In the genomic region with DNA sequence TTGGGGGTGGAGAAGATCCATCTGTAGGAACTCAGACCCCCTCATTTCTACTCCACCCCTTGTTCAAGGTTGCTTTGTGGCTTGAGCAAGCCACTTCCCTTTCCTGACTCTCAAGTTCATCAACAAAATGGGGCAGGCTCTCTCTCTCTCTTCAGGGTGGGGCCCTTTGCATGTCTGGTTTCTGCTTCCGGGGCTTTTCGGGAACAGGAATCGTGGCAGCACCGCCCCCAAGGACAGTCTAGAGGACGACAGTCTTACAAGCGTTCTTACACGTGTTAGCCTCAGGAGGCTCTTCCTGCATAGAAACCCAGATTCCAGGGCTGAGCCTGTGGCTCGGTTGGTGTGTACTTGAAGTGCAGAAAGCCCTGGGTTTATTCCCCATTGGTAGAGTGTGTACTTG, we compare ENCODE assay signal across 12 mouse cellular contexts. TPM values are rescaled to one million over a fixed set of nuclear protein-coding genes. Genes with fewer than 3 reads are reported as not detected.
A peak's percentile ranks its signal among the peaks of the same experiment; 100 is the strongest.
DNase-seq lines count a peak whose midpoint lies in the region; ATAC-seq and TF ChIP-seq lines count a peak whose summit lies in the region.
"Had no signal": no experiment of that assay in that cellular context is flagged by ENCODE, and none has a peak within 500 bp of the region (broad histone marks: within the 10 kb centered on the region; RNA-seq: fewer than 3 reads in every experiment).

No protein-coding gene starts in this region.

- no peak for TF ChIP-seq RAD21 in CH12.LX (IDR thresholded peaks at IDR 0.05; ENCODE audit: low read depth, low read length)

- H3K4me2 ChIP-seq in CH12.LX (ENCODE audit: insufficient read depth, low read depth, poor library complexity, severe bottlenecking): no peak overlapping the region
- no peak overlapping the region for H3K4me2 ChIP-seq in intestine, embryonic 16.5 days (ENCODE audit: low read depth, low read length)
- H3K4me2 ChIP-seq: embryonic facial prominence, embryonic 12.5 days; stomach, embryonic 15.5 days had no signal

- H3K9ac ChIP-seq in CH12.LX (ENCODE audit: insufficient read depth, low read depth): no peak overlapping the region
- H3K9ac ChIP-seq in intestine, embryonic 16.5 days (ENCODE audit: low read depth, low read length): no peak overlapping the region
- H3K9ac ChIP-seq: embryonic facial prominence, embryonic 12.5 days; stomach, embryonic 15.5 days had no signal

- TF ChIP-seq EP300 in CH12.LX (IDR thresholded peaks at IDR 0.05; ENCODE audit: low read length): no peak

- no peak overlapping the region for H3K4me3 ChIP-seq in CH12.LX (replicated peaks in 1 of 3; ENCODE audit: low read depth in 2 of 3, low read length in 2 of 3, poor library complexity in 1 of 3)
- H3K4me3 ChIP-seq in intestine, embryonic 16.5 days (ENCODE audit: low read length): no peak overlapping the region
- H3K4me3 ChIP-seq: embryonic facial prominence, embryonic 12.5 days; myocyte; stomach, embryonic 15.5 days had no signal

- peaks cover 52 to 92% of the 10 kb centered on the region in 2 experiments for H3K4me1 ChIP-seq in CH12.LX (ENCODE audit: control insufficient read depth in 1 of 2, insufficient read depth in 2 of 2)
- peaks cover 46% of the 10 kb centered on the region for H3K4me1 ChIP-seq in intestine, embryonic 16.5 days (ENCODE audit: control insufficient read depth, insufficient read depth, low read length)

- no peaks in the 10 kb centered on the region for H3K27me3 ChIP-seq in CH12.LX (replicated peaks)
- H3K27me3 ChIP-seq in intestine, embryonic 16.5 days (replicated peaks; ENCODE audit: control insufficient read depth, insufficient read depth, low read length): no peaks in the 10 kb centered on the region
- H3K27me3 ChIP-seq: embryonic facial prominence, embryonic 12.5 days; stomach, embryonic 15.5 days had no signal

- dilution Hi-C loops in CH12.LX (cut with MboI; ENCODE audit: extremely low pct_ligation_motif_present, extremely low pct_unique_long_range_greater_than_20kb, low sequenced_read_pairs): no loop called here

- in situ Hi-C loops in CH12.LX (cut with MboI; ENCODE audit: low pct_ligation_motif_present, low pct_unique_long_range_greater_than_20kb, low sequenced_read_pairs): no loop called here

- H3K79me2 ChIP-seq in CH12.LX (replicated peaks; ENCODE audit: control insufficient read depth, extremely low read depth, insufficient read depth, poor library complexity, severe bottlenecking): no peaks in the 10 kb centered on the region

- TF ChIP-seq POLR2A in CH12.LX (IDR thresholded peaks at IDR 0.05; ENCODE audit: low read depth, low read length): no peak

- H3K27ac ChIP-seq in CH12.LX (ENCODE audit: insufficient read depth, low read depth): peak overlapping the region; percentile 19; the same call in 1 of the 2 replicates
- no peak overlapping the region for H3K27ac ChIP-seq in intestine, embryonic 16.5 days (ENCODE audit: low read length)
- H3K27ac ChIP-seq: embryonic facial prominence, embryonic 12.5 days; stomach, embryonic 15.5 days had no signal

- peaks cover 16 to 29% of the 10 kb centered on the region in 2 experiments for H3K36me3 ChIP-seq in CH12.LX (replicated peaks in 1 of 2; ENCODE audit: control insufficient read depth in 1 of 2, insufficient read depth in 1 of 2, low read length in 1 of 2)
- H3K36me3 ChIP-seq in intestine, embryonic 16.5 days (ENCODE audit: control insufficient read depth, insufficient read depth, low read length): no peaks in the 10 kb centered on the region
- H3K36me3 ChIP-seq: embryonic facial prominence, embryonic 12.5 days; stomach, embryonic 15.5 days had no signal

- H3K9me3 ChIP-seq in CH12.LX (replicated peaks; ENCODE audit: low read length): no peaks in the 10 kb centered on the region
- no peaks in the 10 kb centered on the region for H3K9me3 ChIP-seq in intestine, embryonic 16.5 days (ENCODE audit: control insufficient read depth, low read length)
- H3K9me3 ChIP-seq: embryonic facial prominence, embryonic 12.5 days; stomach, embryonic 15.5 days had no signal

- 71% methylated on average over 8 of the region's 8 CpGs for WGBS in intestine, embryonic 16.5 days

- no peak for TF ChIP-seq CTCF in CH12.LX (conservative IDR thresholded peaks at IDR 0.05 in 1 of 2, IDR thresholded peaks at IDR 0.05 in 1 of 2; ENCODE audit: low read depth in 2 of 2, low read length in 2 of 2)

- DNase-seq in B cell, adult 2 months: peak; percentile 72 to 81
- DNase-seq in CH12.LX (ENCODE audit: extremely low read depth) (no peak), liver (peak; percentile 59)
- DNase-seq in adrenal gland, postnatal 14 days: no peak
- no peak for DNase-seq in cerebellum, adult 11 months
- DNase-seq: gastrocnemius, postnatal 14 days; kidney, adult 2 months had no signal

- peak; percentile 77 for ATAC-seq in neutrophil, adult 5-6 weeks (ENCODE audit: extremely low read depth, insufficient number of reproducible peaks, low FRiP score, poor library complexity, severe bottlenecking)
- no peak for ATAC-seq in intestine, embryonic 16.5 days

TF ChIP-seq in CH12.LX, 34 proteins besides CTCF, POLR2A, EP300 and RAD21:
- TF ChIP-seq BHLHE40 (IDR thresholded peaks at IDR 0.05; ENCODE audit: low read depth, low read length) (no peak), CHD2 (IDR thresholded peaks at IDR 0.05; ENCODE audit: low read length) (no peak), USF2 (conservative IDR thresholded peaks at IDR 0.05; ENCODE audit: low read depth, low read length) (no peak), SMC3 (IDR thresholded peaks at IDR 0.05; ENCODE audit: low read depth, low read length) (no peak), JUND (conservative IDR thresholded peaks at IDR 0.05; ENCODE audit: low read depth, low read length) (no peak), ELF1 (IDR thresholded peaks at IDR 0.05; ENCODE audit: low read depth, low read length) (no peak), PAX5 (IDR thresholded peaks at IDR 0.05; ENCODE audit: low read length) (no peak), CHD1 (IDR thresholded peaks at IDR 0.05; ENCODE audit: low read depth, low read length) (no peak), SIN3A (IDR thresholded peaks at IDR 0.05; ENCODE audit: low read length) (no peak)

RNA-seq across cellular contexts. Expression of a gene that starts 11.6 kb away (rescaled TPM):
- total RNA-seq in CH12.LX (2012; rRNA removed) (151 and 153 TPM in 2 replicates), CH12.LX (2014; rRNA removed) (104 and 128 TPM in 2 replicates)
- polyA plus RNA-seq in CH12.LX (2012; ENCODE audit: insufficient read length, low read depth): 289 and 362 TPM in 2 replicates
- 471 and 477 TPM in 2 replicates for total RNA-seq in neutrophil, adult 5-6 weeks (2017)
- 79.0 and 117 TPM in 2 replicates for total RNA-seq in adrenal gland, postnatal 14 days (2021)
- 428 and 452 TPM in 2 replicates for polyA plus RNA-seq in intestine, embryonic 16.5 days (2015; fragmentation: Nextera tagmentation; extraction: Ambion mirVana)

RNA-seq across cellular contexts. Expression of a gene that starts 14.6 kb away (rescaled TPM):
- total RNA-seq in CH12.LX (2012; rRNA removed) (12.3 and 18.8 TPM in 2 replicates), CH12.LX (2014; rRNA removed) (6.0 and 6.6 TPM in 2 replicates)
- polyA plus RNA-seq in CH12.LX (2012; ENCODE audit: insufficient read length, low read depth): 35.9 and 38.8 TPM in 2 replicates
- total RNA-seq in neutrophil, adult 5-6 weeks (2017): 15.0 and 22.1 TPM in 2 replicates
- total RNA-seq in adrenal gland, postnatal 14 days (2021): 6.2 and 8.4 TPM in 2 replicates
- 4.3 and 5.6 TPM in 2 replicates for polyA plus RNA-seq in intestine, embryonic 16.5 days (2015; fragmentation: Nextera tagmentation; extraction: Ambion mirVana)

RNA-seq across cellular contexts. Expression of a gene that starts 22.1 kb away (rescaled TPM):
- total RNA-seq in CH12.LX (2012; rRNA removed) (2,306 and 3,109 TPM in 2 replicates), CH12.LX (2014; rRNA removed) (4,323 and 5,448 TPM in 2 replicates)
- 1,849 and 1,886 TPM in 2 replicates for polyA plus RNA-seq in CH12.LX (2012; ENCODE audit: insufficient read length, low read depth)
- total RNA-seq in neutrophil, adult 5-6 weeks (2017): 2,308 and 2,325 TPM in 2 replicates
- 9.3 and 78.8 TPM in 2 replicates for total RNA-seq in adrenal gland, postnatal 14 days (2021)
- 27.8 and 28.4 TPM in 2 replicates for polyA plus RNA-seq in intestine, embryonic 16.5 days (2015; fragmentation: Nextera tagmentation; extraction: Ambion mirVana)
- polyA plus RNA-seq: myocyte had no signal

RNA-seq across cellular contexts. Expression of a gene that starts 56.4 kb away (rescaled TPM):
- 9.2 and 10.6 TPM in 2 replicates for total RNA-seq in CH12.LX (2012; rRNA removed)
- 3.0 and 3.6 TPM in 2 replicates for total RNA-seq in CH12.LX (2014; rRNA removed)
- 15.6 and 15.9 TPM in 2 replicates for polyA plus RNA-seq in CH12.LX (2012; ENCODE audit: insufficient read length, low read depth)
- total RNA-seq in neutrophil, adult 5-6 weeks (2017): 4.2 and 7.4 TPM in 2 replicates
- total RNA-seq in adrenal gland, postnatal 14 days (2021): not detected in 2 replicates
- polyA plus RNA-seq in intestine, embryonic 16.5 days (2015; fragmentation: Nextera tagmentation; extraction: Ambion mirVana): 22.3 and 22.9 TPM in 2 replicates
- total RNA-seq: gastrocnemius, postnatal 14 days had no signal

Comparison
In these comparisons a context has a peak if more than half of its experiments do, and no peak if none do; other contexts are left out.
1. DNase-seq: peak in B cell, adult 2 months (2 of 2) and liver (single experiment); none in CH12.LX (single experiment), adrenal gland, postnatal 14 days (single experiment) and cerebellum, adult 11 months (single experiment).
2. RNA of a gene that starts 22.1 kb away (total RNA-seq): 2,306 to 5,448 TPM in CH12.LX and 2,308 to 2,325 TPM in neutrophil, adult 5-6 weeks; 9.3 to 78.8 TPM in adrenal gland, postnatal 14 days; every median in the first group is over 10 times any median in the second.